Mouse (Mus musculus): ENCODE results near the gene Pdzd9. TPM values are rescaled to one million over a fixed set of nuclear protein-coding genes. Genes with fewer than 3 reads are reported as not detected.

The Pdzd9 gene
- polyA plus RNA-seq, 1 experiment from 2014 or later = 0.39 TPM

DNA sequence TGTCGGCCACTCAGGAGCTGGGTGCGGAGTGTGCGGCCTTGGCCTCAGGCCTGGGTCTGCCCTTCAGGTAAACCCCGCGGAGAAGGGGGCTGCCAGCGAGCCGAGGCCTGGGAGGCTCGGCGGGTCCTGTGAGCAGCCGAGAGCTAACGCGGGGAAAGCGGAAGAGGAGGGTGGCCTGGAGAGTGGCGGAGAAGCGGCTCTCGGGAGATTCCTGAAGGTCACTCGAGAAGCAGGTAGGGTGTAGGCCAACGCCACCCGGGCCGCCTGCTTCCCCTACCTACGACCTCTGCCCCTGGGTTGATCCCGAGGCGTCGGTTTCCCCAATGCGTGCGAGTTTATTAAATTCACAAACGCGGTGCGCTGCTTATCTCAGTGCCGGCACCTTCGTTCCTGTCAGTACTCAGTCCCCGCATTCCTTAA lies 34.8 kb downstream of the Pdzd9 start:
- H3K4me2 ChIP-seq = peak overlapping the region; percentile 96
- no peaks in the 10 kb centered on the region for H3K27me3 ChIP-seq
- under 1% methylated on average over 32 of the region's 32 CpGs for WGBS
- peaks cover 17% of the 10 kb centered on the region for H3K4me1 ChIP-seq
- peak overlapping the region; percentile 97 for H3K27ac ChIP-seq
- peak overlapping the region; percentile 100 for H3K4me3 ChIP-seq
- no peaks in the 10 kb centered on the region for H3K9me3 ChIP-seq
- ATAC-seq (ENCODE audit: insufficient number of reproducible peaks, insufficient read depth, low FRiP score, low TSS enrichment, low read depth) = peak; percentile 23; the same call in 1 of the 2 replicates
- peaks cover 28% of the 10 kb centered on the region for H3K36me3 ChIP-seq
- H3K9ac ChIP-seq = peak overlapping the region; percentile 97

DNA sequence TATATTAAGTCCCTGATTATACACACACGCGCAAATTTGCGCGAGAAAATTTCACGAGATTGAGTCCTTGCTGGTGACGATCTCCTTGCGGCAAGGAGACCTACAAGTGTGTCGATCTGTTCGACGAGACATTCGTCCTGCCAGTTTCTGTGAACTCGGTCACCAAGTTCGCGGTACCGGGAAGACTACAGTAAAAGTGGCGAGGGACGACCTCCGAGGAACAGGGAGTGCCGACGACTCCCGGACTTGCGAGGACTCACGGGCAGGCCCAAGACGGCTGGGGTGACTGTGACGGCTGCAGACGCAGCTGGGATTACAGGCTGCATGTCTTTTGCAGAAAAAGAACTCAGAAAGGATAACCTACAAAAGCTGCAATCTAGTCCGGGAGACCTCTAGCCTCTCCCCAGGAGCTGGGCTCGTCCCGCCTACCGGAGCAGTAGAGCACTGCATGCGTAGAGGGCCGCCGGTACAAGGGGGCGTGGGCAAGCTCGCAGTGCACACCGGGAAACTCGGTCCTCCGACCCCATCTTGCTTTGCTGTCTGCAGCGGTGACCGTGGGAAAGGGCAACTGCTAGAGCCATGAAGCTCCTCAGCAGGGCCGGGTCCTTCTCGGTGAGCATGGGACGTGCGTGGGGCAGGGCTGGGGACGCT lies 35.3 kb downstream of the Pdzd9 start, which contains the start of gene Uqcrc2:
Gene Uqcrc2, plus strand, starts transcription at position 466 of the 651 bp plus-strand sequence.
- peak within 1 kb of the TSS; percentile 100 for H3K4me3 ChIP-seq
- H3K4me2 ChIP-seq = peak within 1 kb of the TSS; percentile 96
- H3K27me3 ChIP-seq = no peaks in the 10 kb centered on the region
- H3K9me3 ChIP-seq = no peaks in the 10 kb centered on the region
- peak within 1 kb of the TSS; percentile 97 for H3K9ac ChIP-seq
- H3K36me3 ChIP-seq = peaks cover 22% of the 10 kb centered on the region
- H3K4me1 ChIP-seq = peaks cover 17% of the 10 kb centered on the region
- H3K27ac ChIP-seq = peak within 1 kb of the TSS; percentile 97
- under 1% methylated on average over 45 of the region's 45 CpGs for WGBS
- peak; percentile 99 for ATAC-seq (ENCODE audit: insufficient number of reproducible peaks, insufficient read depth, low FRiP score, low TSS enrichment, low read depth)

DNA sequence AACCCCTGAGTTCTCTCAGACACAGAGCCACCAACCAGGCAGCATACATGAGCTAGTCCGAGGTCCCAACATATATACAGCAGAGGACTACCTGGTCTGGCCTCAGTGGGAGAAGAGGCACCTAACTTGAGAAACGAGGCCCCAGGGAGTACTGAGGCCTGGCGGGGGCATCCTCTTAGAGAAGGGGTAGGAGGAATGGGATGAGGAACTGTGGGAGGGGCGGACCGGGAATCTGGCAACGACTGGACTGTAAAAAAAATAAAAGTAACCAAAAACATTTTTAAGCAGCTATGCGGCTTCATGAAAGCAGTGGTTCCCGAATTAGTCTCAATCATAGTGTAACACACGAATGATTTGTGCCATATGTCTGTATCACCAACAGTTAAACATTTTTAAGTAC lies 35.8 kb downstream of the Pdzd9 start:
- Histone ChIP-seq H3K4me2 (peak overlapping the region; percentile 96), H3K4me1 (peaks cover 17% of the 10 kb centered on the region), H3K36me3 (peaks cover 17% of the 10 kb centered on the region), H3K9ac (peak overlapping the region; percentile 97), H3K27me3 (no peaks in the 10 kb centered on the region), H3K27ac (peak overlapping the region; percentile 97), H3K4me3 (peak overlapping the region; percentile 100), H3K9me3 (no peaks in the 10 kb centered on the region)
- ATAC-seq (ENCODE audit: insufficient number of reproducible peaks, insufficient read depth, low FRiP score, low TSS enrichment, low read depth) = 0 out of 2 replicates have a peak, but pooled peaks have one; percentile 2
- 5% methylated on average over 9 of the region's 9 CpGs for WGBS

DNA sequence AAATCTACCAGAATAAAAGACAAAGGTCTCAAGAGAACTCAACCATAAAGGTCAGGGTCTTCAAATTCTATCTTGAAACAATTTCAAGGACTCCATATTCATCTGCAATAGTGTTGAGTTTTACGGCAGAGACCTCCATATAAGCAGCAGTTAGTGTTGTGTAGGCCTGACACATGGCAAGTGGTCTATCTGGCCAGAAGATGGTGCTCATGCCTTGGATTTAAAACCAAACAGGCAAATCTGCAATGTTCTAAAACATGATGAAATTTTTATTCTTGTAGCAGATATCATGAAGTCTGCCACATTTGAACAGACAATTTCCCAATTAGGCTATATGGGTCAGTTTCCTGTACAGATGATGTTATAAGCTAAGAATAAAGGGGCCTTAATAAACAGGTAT lies 37.6 kb downstream of the Pdzd9 start:
- Histone ChIP-seq H3K27ac (no peak overlapping the region), H3K9ac (no peak overlapping the region), H3K36me3 (peaks cover 2% of the 10 kb centered on the region), H3K4me1 (peaks cover 17% of the 10 kb centered on the region), H3K4me2 (no peak overlapping the region), H3K9me3 (no peaks in the 10 kb centered on the region), H3K4me3 (no peak overlapping the region), H3K27me3 (no peaks in the 10 kb centered on the region)
- 75% methylated on average over 1 of the region's 1 CpGs for WGBS
- ATAC-seq (ENCODE audit: insufficient number of reproducible peaks, insufficient read depth, low FRiP score, low TSS enrichment, low read depth) = no peak

DNA sequence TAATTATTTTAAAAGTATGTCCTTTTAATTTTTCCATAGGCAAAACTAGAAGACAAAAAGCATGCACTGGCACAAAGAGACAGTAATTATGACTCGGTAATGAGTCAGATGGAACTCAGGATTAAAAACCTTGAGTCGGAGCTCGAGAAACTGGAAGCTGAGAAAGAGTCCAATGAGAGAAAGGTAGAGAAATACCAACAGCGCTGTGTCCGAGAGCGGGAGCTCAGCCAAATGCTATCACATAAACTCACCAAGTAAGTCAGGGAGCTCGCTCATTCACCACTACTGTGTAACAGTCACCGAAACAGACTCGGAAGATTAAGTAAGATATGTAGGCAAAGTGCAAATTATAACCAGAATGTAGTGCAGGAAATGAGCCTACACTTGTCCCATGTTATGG lies 49.3 kb downstream of the Pdzd9 start:
- Histone ChIP-seq H3K9ac (no peak overlapping the region), H3K4me3 (no peak overlapping the region), H3K4me1 (no peaks in the 10 kb centered on the region), H3K4me2 (no peak overlapping the region), H3K36me3 (no peaks in the 10 kb centered on the region), H3K27ac (no peak overlapping the region), H3K27me3 (no peaks in the 10 kb centered on the region), H3K9me3 (no peaks in the 10 kb centered on the region)
- 77% methylated on average over 9 of the region's 9 CpGs for WGBS
- ATAC-seq (ENCODE audit: insufficient number of reproducible peaks, insufficient read depth, low FRiP score, low TSS enrichment, low read depth) = no peak

DNA sequence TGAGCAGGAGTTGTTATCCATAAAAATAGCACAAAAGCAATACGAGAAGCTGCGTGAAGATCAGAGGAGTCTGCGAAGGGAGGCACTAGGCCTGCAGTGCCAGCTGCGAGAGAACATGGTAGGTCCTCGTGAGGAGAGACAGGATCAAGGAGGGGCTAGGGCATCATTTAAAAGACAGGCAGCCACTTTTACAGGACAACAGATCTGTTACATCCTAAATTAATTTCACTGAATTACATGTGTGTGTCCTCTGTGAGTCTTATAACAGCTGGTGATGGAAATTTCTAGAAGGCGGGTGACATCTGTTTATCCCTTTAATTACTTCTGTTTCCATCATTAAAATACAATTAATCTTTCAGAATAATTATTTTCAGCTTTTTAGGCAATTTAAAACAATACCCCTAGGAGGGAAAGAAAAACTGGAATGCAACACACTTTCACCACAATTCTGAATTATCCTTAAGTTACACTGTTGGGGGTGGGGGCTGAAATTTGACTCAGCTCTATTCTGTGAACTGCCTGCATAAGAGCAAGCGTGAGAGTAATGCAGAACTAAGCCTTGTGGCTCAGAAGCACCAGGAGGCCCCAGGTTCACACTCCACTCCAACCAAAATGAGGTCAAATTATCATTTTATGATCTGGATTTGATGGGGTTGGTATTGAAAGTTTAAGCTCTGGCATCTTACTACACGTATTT lies 49.9 kb downstream of the Pdzd9 start:
- Histone ChIP-seq H3K36me3 (no peaks in the 10 kb centered on the region), H3K9me3 (no peaks in the 10 kb centered on the region), H3K4me3 (no peak overlapping the region), H3K4me2 (no peak overlapping the region), H3K9ac (no peak overlapping the region), H3K4me1 (no peaks in the 10 kb centered on the region), H3K27me3 (no peaks in the 10 kb centered on the region), H3K27ac (no peak overlapping the region)
- WGBS = 61% methylated on average over 8 of the region's 8 CpGs
- no peak for ATAC-seq (ENCODE audit: insufficient number of reproducible peaks, insufficient read depth, low FRiP score, low TSS enrichment, low read depth)

Other genes starting within 250 kb of the Pdzd9 start
- 169 and 190 TPM in 2 replicates for gene Uqcrc2, start 35.2 kb downstream of the Pdzd9 start, polyA plus RNA-seq (2015; fragmentation: Nextera tagmentation; extraction: Ambion mirVana)
- gene Mosmo, start 7.3 kb upstream of the Pdzd9 start, polyA plus RNA-seq (2015; fragmentation: Nextera tagmentation; extraction: Ambion mirVana) = 14.5 and 15.4 TPM in 2 replicates
- 0.15 and 0.28 TPM in 2 replicates for gene Vwa3a, start 69.0 kb upstream of the Pdzd9 start, polyA plus RNA-seq (2015; fragmentation: Nextera tagmentation; extraction: Ambion mirVana)
- gene Gm5737, start 142.0 kb upstream of the Pdzd9 start, polyA plus RNA-seq (2015; fragmentation: Nextera tagmentation; extraction: Ambion mirVana) = not detected in 2 replicates
- gene Eef2k, start 172.5 kb upstream of the Pdzd9 start, polyA plus RNA-seq (2015; fragmentation: Nextera tagmentation; extraction: Ambion mirVana) = 36.6 and 39.4 TPM in 2 replicates
- 37.9 and 38.2 TPM in 2 replicates for gene Polr3e, start 247.4 kb upstream of the Pdzd9 start, polyA plus RNA-seq (2015; fragmentation: Nextera tagmentation; extraction: Ambion mirVana)

All from embryonic facial prominence, embryonic 13.5 days (tissue).